Comparison of ENCODE assay signal across 21 mouse cellular contexts in genomic region chr9:47077416-47077815, GRCm38 (mm10).
DNase-seq lines count a peak whose midpoint lies in the region; ATAC-seq and TF ChIP-seq lines count a peak whose summit lies in the region.
"Had no signal": no experiment of that assay in that cellular context is flagged by ENCODE, and none has a peak within 500 bp of the region (broad histone marks: within the 10 kb centered on the region; RNA-seq: fewer than 3 reads in every experiment).

No protein-coding gene starts in this region.

- H3K4me2 ChIP-seq in heart, embryonic 14.5 days (ENCODE audit: low read length), result 0 out of 2 replicates have a peak overlapping the region, but pooled peaks have one; percentile 21
- no peak overlapping the region for H3K4me2 ChIP-seq in heart, embryonic 11.5 days
- H3K4me2 ChIP-seq: embryonic facial prominence, embryonic 13.5 days; liver, embryonic 11.5 days; lung, embryonic 14.5 days had no signal

- H3K27me3 ChIP-seq in heart, embryonic 14.5 days (ENCODE audit: control insufficient read depth, insufficient read depth, low read length), result no peaks in the 10 kb centered on the region
- H3K27me3 ChIP-seq in heart, embryonic 11.5 days (ENCODE audit: control insufficient read depth, insufficient read depth, low read length), result no peaks in the 10 kb centered on the region
- H3K27me3 ChIP-seq: embryonic facial prominence, embryonic 13.5 days had no signal

- peaks cover 4% of the 10 kb centered on the region; the same call in 1 of the 2 replicates for H3K9me3 ChIP-seq in heart, embryonic 14.5 days (ENCODE audit: control insufficient read depth, low read length)
- no peaks in the 10 kb centered on the region for H3K9me3 ChIP-seq in heart, embryonic 11.5 days (replicated peaks; ENCODE audit: control insufficient read depth, low read length)

- ATAC-seq in heart, embryonic 14.5 days (ENCODE audit: insufficient number of reproducible peaks, insufficient read depth, low FRiP score, low read depth), result no peak
- ATAC-seq in heart, embryonic 11.5 days (replicated peaks; ENCODE audit: insufficient number of reproducible peaks, low FRiP score, low TSS enrichment), result no peak
- ATAC-seq: hindbrain, embryonic 16.5 days had no signal

- WGBS in heart, embryonic 14.5 days, result 43% methylated on average over 2 of the region's 2 CpGs
- 26% methylated on average over 2 of the region's 2 CpGs for WGBS in heart, embryonic 11.5 days (ENCODE audit: insufficient replicate concordance)
- WGBS in large intestine, adult 2 months, result 20% methylated on average over 2 of the region's 2 CpGs

- H3K36me3 ChIP-seq in heart, embryonic 14.5 days (ENCODE audit: control insufficient read depth, insufficient read depth, low read length), result no peaks in the 10 kb centered on the region
- H3K36me3 ChIP-seq in heart, embryonic 11.5 days (ENCODE audit: control insufficient read depth, insufficient read depth, low read length), result no peaks in the 10 kb centered on the region
- H3K36me3 ChIP-seq: embryonic facial prominence, embryonic 13.5 days had no signal

- DNase-seq in layer of hippocampus, adult 2 months (ENCODE audit: low spot score in 2 of 2), result no peak
- no peak for DNase-seq in layer of hippocampus, postnatal 36 days
- peak; percentile 23 for DNase-seq in embryo, embryonic 10.5 days (ENCODE audit: low spot score)
- peak; percentile 38 for DNase-seq in large intestine, adult 2 months (ENCODE audit: low read depth, low spot score)
- DNase-seq in left cerebral cortex, adult 8-10 months (ENCODE audit: low spot score in 2 of 2), result no peak
- DNase-seq: adrenal gland, postnatal 14 days; cerebellum, adult 11-12 months; cerebellum, postnatal 25 days; gastrocnemius, postnatal 10 days; heart, adult 18-20 months; left cerebral cortex, postnatal 4 days; lung, postnatal 4 days; right cerebral cortex, postnatal 14 days; thymus, postnatal 25 days had no signal

- no peak overlapping the region for H3K4me3 ChIP-seq in heart, embryonic 14.5 days (ENCODE audit: control insufficient read depth in 1 of 2, insufficient read depth in 1 of 2, low read depth in 1 of 2, low read length in 2 of 2)
- no peak overlapping the region for H3K4me3 ChIP-seq in heart, embryonic 11.5 days (ENCODE audit: low read depth, low read length)
- H3K4me3 ChIP-seq in layer of hippocampus, adult 2 months, result no peak overlapping the region
- H3K4me3 ChIP-seq: embryonic facial prominence, embryonic 13.5 days had no signal

- H3K9ac ChIP-seq in heart, embryonic 14.5 days (ENCODE audit: low read length), result no peak overlapping the region
- no peak overlapping the region for H3K9ac ChIP-seq in heart, embryonic 11.5 days (ENCODE audit: low read depth, low read length)
- H3K9ac ChIP-seq: embryonic facial prominence, embryonic 13.5 days; lung, embryonic 14.5 days had no signal

- H3K4me1 ChIP-seq in heart, embryonic 14.5 days (ENCODE audit: control insufficient read depth in 2 of 2, insufficient read depth in 2 of 2, low read length in 2 of 2), result peaks cover 0 to 3% of the 10 kb centered on the region in 2 experiments; a peak in 1 of 4 replicates
- H3K4me1 ChIP-seq in heart, embryonic 11.5 days (ENCODE audit: control insufficient read depth, insufficient read depth, low read length), result no peaks in the 10 kb centered on the region

- H3K27ac ChIP-seq in heart, embryonic 14.5 days (replicated peaks in 1 of 2; ENCODE audit: control insufficient read depth in 1 of 2, insufficient read depth in 1 of 2, low read depth in 2 of 2, low read length in 2 of 2), result no peak overlapping the region
- H3K27ac ChIP-seq in heart, embryonic 11.5 days (ENCODE audit: low read depth, low read length), result no peak overlapping the region
- H3K27ac ChIP-seq in layer of hippocampus, adult 2 months, result peak overlapping the region; percentile 79
- H3K27ac ChIP-seq: embryonic facial prominence, embryonic 13.5 days; kidney, postnatal 0 days had no signal

- TF ChIP-seq CTCF in layer of hippocampus, adult 2 months (conservative IDR thresholded peaks at IDR 0.05), result no peak

Comparison
In these comparisons a context has a peak if more than half of its experiments do, and no peak if none do; other contexts are left out.
1. DNase-seq: peak in embryo, embryonic 10.5 days (single experiment) and large intestine, adult 2 months (single experiment); none in layer of hippocampus, adult 2 months (0 of 2), layer of hippocampus, postnatal 36 days (0 of 2) and left cerebral cortex, adult 8-10 months (0 of 2).